Mouse (Mus musculus) kidney, postnatal 14 days (tissue): Measurements from ENCODE around the gene Mbtd1.

Experiments used
- DNase-seq: peaks from one replicate; pipeline ENCODE4 v3.0.0; 2022; ENCODE audit warnings: mixed read lengths

Gene Mbtd1

DNA sequence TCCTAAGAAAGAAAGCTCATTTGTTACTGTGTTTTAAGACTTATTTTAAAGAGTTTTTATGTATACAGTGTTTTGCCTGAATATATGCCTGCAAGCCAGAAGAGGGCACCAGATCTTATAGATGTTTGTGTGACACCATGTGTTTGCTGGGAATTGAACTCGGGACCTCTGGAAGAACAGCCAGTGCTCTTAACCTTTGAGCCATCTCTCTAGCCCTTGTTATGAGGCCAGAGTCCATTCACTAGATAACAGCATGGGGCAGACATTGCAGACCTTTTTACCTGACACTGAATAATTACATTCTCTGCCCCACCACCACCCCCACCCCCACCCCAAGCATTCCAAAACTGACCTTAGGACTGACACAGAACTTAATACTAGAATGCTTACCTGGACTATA is 64.4 kb downstream of the Mbtd1 start:
- peak; percentile 50 for DNase-seq

DNA sequence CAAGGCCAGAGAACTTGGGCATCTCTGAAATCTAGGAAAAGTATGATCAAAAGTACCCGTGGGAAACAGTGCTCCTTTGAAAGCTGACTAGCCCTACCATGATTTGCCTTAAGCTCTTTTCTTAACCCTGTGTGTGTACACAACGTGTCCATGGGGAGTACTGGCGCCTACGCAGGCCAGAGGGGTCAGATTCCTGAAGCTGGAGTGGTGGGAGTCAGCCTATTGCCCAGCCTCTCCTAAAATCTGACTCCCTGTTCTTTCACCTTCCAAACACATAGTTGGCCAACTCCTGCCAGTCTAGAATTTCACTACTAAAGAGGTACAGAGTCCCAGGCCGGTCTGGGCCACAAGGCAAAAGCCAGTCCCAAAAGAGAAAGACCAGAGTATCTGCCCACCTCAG is 66.7 kb downstream of the Mbtd1 start:
- DNase-seq: no peak

DNA sequence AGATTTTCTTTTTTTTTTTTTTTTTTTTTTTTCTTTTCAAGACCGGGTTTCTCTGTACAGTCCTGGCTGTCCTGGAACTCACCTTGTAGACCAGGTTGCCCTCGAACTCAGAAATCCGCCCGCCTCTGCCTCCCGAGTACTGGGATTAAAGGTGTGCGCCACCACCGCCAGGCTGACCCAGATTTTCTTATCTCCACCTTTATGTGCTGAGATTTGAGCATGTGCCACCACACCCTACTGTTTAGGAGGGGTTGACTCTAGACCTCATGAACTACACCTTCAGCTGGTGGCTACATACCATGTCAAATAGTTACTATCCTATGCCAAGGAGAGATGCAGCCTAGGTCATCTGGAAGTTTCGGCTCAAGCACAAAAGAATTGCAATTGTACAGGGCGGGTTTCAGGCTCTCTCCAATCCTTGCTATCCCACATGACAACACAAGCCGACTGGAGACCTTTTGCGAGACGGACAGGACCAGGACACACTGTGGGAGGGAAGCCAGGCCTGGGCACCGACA is 69.1 kb downstream of the Mbtd1 start:
- no peak for DNase-seq

GRCm38 (mm10) chr11:93955256-93956150 is 69.9 kb downstream of the Mbtd1 start:
- DNase-seq: peak; percentile 96

DNA sequence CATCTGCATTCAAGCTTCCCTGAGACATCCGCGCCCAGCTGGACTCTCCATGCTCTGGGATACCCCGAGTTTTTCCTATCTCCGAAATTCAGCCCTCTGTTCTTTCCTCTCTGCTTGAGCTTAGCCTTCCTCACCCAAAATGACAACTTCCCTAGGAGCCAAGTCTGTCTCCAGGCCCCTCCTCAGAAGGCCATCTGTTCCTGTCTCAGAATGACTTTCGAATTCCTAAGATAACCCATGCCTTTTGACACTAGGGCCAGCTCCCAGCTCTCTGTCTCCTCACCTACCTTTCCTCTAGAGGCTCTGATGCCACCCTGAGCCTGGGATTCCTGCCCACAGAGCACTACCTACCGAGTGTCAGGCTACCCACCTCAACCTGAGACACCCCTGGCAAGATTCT is 70.5 kb downstream of the Mbtd1 start, which contains the start of gene Nme2:
Gene Nme2, minus strand, starts transcription at position 101 of the 400 bp plus-strand sequence.
- DNase-seq: no peak

- DNase-seq: no peak
Measured at GRCm38 (mm10) chr11:93957031-93957555, 71.4 kb downstream of the Mbtd1 start.

DNA sequence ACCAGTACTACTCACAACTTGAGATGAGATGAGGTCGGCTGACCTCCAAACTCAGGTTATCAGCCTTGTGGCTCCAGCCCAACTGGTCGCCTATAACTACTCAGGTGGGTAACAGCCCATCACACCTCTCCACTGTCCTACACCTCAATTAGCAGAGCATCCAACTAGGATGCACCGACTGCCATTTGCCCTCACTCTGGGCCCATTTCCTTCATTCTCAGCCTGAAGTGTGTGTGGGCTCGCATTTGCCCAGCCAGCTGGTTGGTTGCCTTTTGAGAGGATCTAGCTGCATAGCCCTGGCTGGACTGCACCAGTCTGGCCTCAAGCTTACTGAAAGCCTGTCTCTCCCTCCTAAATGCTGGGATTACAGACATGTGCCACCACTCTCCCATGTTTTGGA is 72.1 kb downstream of the Mbtd1 start:
- no peak for DNase-seq

DNA sequence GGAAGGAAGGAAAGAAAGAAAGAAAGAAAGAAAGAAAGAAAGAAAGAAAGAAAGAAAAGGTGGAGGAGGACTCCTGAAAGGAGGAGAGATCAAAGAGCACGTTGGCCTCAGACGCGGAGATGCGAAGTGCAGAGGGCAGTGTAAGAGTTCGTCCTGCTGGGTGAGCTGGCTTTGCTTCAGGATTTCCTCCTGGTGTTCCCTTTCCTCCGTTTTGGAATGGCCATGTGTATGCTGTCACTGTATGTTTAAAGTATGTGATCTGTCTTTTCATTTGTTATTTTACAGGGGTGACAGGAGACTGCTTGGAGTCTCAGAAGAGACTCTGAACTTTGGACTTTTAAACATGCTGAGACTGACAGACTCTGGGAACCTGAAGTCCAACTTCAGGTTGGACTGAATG is 75.8 kb downstream of the Mbtd1 start:
- DNase-seq: no peak

- no peak for DNase-seq
Measured at GRCm38 (mm10) chr11:93963013-93963412, 77.4 kb downstream of the Mbtd1 start.

- DNase-seq: no peak
Measured at GRCm38 (mm10) chr11:93965391-93965790, 79.7 kb downstream of the Mbtd1 start.

- no peak for DNase-seq
Measured at GRCm38 (mm10) chr11:93967381-93967780, 81.7 kb downstream of the Mbtd1 start.

DNA sequence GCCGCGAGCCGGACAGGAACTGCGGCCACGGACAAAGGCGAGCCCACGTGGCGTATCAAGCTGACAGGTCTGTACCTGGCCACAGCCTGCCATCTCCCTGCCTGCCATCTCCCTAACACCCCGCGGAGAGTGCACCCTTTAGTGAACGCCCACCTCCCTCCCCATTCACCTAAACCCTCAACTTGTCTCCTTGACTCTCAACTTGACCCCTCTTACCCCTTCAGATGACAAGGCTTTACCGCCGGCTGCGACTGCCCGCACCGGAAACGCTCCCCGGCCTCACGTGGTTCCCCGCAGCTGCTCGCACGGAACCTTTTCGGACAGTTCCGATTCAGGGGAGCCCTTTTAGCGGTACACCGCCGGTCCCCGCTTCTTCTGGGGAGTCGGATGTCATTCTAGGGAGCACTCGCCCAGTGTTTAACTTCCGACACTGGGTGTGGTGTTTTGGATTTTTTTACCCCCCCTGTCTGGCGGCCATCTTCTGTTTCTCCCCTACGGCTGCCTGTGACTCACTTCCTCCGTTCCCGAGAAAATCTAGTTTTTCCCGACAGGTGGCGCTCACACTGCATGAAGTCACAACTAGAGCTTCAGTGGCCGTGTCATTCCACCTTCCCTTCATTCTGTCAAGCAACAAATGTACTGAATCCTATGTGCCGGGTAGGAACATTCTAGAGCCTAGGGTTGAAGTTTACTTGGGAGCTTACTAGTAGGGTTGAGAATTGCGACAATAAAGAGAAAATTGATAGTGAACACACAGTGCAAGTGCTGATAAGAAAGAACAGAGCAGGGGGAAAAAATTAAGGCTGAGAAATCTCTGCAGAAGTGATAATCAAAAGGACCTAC is 82.6 kb downstream of the Mbtd1 start, which contains the start of the genes Gm20390 and Nme1:
Gene Gm20390, minus strand, starts transcription at position 289 of the 843 bp plus-strand sequence.
Gene Nme1, minus strand, starts transcription at position 517 of the 843 bp plus-strand sequence.
- DNase-seq: peak; percentile 98

- DNase-seq: no peak
Measured at GRCm38 (mm10) chr11:93968848-93969128, 83.1 kb downstream of the Mbtd1 start.

DNA sequence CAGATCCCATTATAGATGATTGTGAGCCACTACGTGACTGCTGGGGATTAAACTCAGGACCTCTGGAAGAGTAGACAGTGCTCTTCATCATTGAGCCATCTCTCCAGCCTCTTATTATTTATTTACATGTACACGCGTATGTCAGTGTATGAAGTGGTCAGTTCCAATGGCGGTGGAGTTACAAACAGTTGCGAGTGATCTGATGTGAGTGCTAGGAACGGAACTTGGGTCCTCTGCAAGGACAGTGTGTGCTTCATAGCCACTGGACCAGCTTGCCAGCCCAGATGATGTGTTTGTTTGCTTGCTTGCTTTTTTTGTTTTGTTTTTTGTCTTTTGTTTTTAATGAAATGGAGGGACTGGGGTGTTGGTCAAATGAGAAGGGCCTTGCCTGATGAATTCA is 83.5 kb downstream of the Mbtd1 start:
- DNase-seq: no peak

DNA sequence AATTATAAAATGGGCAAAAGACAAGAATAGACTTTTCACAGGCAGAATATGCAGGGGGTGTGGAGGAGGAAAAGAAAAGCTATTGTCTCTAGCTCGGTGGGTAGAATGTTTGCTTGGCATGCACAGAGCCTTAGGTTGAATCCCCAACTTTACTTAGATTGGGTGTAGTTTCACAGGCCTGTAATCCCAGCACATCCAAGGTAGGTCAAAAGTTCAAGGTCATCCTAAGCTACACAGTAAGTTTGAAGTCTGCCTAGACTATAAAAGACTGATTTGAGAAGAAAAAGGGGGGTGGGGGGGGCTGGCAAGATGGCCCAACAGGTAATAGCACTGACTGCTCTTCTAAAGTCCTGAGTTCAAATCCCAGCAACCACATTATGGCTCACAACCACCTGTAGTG is 84.1 kb downstream of the Mbtd1 start:
- no peak for DNase-seq

DNA sequence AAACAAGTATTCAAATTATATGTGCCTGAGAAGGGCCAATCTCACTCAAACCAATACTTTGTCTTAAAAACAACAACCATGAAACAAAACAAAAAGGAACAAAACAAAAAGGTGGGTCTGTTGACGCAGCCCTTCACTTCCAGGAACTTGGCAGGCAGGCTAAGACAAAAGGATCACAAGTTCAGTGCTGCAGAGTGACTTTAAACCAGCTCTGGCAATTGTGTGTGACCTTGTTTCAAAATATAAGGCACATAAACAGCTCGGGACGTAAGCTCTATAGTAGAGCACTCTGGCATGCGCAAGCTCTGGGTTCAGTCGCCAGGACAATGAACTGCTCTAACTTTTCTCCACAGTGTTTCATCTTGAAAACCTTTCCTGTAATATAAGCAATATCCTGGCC is 87.3 kb downstream of the Mbtd1 start:
- no peak for DNase-seq

- no peak for DNase-seq
Measured at GRCm38 (mm10) chr11:93979502-93980049, 93.9 kb downstream of the Mbtd1 start.

DNA sequence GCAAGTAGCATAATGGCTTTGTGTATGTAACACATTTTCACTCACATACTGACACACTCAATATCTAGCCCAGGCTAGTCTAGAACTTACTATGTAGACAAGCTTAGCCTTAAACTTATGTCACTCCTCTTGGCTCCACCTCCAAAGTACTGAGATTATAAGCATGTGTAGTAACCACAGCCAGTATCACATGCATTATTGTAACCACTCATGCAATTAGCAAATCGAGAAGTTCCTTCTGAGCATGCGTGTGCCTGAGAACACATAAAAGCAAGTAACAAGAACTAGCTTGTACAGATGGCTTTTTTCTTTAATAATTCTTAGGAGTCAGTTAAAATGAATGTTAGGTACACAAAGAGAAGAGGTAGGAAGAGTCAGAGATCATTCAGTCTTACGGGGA is 99.0 kb downstream of the Mbtd1 start:
- DNase-seq: no peak

DNA sequence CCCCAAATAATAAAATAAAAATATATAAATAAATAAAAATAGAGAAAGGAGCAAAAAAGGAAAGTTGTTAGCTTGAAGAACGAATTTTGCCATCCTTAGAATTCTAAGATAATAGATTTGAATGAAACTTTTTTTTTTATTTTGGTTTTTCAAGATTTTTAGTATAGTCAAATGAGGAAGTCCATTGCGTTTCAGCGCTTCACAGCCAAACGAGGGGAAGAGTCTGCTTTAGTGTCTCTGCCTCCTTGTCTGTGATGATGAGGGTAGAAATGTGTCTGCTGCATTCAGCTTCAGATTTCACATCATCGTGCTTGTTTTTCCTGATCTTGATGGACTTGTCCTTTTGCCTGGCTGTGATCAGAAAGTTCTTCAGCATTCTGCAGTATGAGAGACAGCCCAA is 99.6 kb downstream of the Mbtd1 start:
- no peak for DNase-seq

DNA sequence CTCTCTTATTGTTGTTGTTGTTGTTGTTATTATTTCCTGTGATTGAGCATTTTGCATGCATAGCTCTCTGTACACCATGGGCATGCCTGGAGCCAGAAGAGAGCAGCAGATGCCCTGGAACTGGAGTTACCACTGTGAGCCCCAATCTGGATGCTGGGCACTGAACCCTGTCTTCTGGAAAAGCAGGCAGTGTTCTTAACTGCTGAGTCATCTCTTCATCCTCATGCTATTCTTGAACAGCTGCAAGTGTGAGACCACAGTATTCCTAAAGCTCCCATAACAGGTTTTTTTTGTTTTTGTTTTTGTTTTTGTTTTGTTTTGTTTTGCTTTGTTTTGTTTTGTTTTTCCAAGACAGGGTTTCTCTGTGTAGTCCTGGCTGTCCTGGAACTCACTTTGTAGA is 100.6 kb downstream of the Mbtd1 start:
- no peak for DNase-seq

- no peak for DNase-seq
Measured at GRCm38 (mm10) chr11:93987026-93987425, 101.4 kb downstream of the Mbtd1 start.

- peak; percentile 46 for DNase-seq
Measured at GRCm38 (mm10) chr11:93987625-93988327, 102.1 kb downstream of the Mbtd1 start.
